Mouse (Mus musculus) embryo, embryonic 10 days (tissue): ENCODE data around the gene B3galnt2.
"Not testable (repeated sequence)": the region's sequence is repeated elsewhere in the genome, so short reads cannot be mapped to it uniquely, and the experiment has no call there.

Source experiments
- DNase-seq: peaks from one replicate; pipeline ENCODE4 v3.0.0-alpha.2; 2015; ENCODE audit warnings: low spot score

The B3galnt2 gene

GRCm38 (mm10) chr13:13953874-13954832 lies at the start of gene B3galnt2:
B3galnt2 (plus strand) TSS chr13:13954469.
- peak; percentile 100 for DNase-seq

DNA sequence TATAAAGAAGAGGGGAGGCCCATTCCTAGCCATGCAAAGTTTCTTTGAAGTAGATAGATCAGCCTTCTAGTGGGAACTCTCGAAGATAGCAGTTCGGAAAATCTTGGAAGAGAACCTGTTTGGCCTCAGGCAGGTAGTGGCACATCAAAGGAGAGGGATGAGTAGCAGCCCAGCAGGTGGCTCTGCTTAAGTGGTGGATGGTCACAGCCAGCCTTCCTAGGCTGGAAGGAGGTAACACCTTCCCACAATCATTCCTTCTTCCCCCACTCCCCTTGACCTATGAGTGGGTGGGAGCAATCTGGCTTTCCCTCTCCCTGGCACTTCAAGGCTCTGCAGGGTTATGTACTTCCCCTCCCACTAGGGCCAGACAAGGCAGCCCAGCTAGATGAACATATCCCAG lies 42.9 kb upstream of the B3galnt2 start:
- DNase-seq, result no peak

GRCm38 (mm10) chr13:13919396-13919795 lies 34.9 kb upstream of the B3galnt2 start:
- DNase-seq, result no peak

DNA sequence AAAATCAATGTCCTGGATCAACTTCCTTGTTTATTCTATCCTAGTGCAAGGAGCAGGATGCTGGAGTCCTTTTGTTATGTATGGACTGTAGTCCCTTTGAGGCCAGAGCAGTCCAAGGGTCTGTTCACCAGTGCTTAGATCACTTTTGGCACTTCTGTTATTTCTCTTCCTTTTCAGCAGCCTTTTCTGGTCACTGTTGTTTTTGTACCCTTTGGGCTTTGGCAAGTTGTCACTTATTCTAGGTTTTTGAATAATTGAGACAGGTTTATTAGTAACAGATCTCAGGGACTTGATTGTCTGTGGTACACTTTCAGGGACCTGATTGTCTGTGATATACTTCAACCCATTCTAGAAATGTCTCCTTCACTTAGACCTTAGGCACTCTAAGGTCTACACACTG lies 31.7 kb upstream of the B3galnt2 start:
- DNase-seq, result no peak

GRCm38 (mm10) chr13:13929982-13930381 lies 24.3 kb upstream of the B3galnt2 start:
- DNase-seq, result no peak

GRCm38 (mm10) chr13:13954931-13955330 lies 662 bp downstream of the B3galnt2 start:
- peak; percentile 62 for DNase-seq

DNA sequence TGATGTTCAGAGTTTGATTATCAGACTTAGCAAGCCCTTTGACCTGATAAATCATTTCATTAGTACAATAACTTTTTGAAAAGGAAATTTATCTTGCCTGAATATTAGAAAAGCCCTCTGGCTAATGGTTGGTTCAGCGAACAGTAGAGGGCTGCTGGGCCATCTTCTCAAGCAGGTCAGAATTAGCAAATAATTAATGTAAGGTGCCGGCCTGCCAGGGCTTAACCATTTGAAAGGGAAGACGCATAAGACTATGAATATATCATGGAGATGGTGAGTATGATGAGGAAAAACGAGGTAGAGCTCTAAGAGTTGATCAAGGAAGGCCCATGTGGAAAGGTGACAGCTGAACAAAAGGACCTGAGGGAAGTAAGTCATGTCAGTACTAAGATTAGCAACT lies 2.4 kb downstream of the B3galnt2 start:
- no peak for DNase-seq

DNA sequence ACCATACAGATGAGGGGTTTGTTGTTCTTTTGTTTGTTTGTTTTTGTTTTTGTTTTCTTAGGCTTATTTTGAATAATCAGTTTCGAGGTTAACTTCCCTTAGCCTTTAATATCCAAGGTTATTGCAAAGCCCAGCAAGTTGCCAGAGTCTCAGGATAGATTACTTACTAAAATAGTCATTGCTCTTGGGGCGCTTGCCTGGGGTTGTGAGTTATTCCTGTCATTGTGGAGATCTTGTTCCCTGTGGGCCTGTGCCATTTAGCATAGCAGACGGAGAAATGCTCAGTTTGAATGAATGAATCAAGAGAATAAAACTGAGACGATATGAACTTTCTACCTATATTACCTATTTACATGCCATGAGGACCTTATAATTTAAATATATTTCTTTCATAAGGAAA lies 5.9 kb downstream of the B3galnt2 start:
- DNase-seq, result peak; percentile 1

DNA sequence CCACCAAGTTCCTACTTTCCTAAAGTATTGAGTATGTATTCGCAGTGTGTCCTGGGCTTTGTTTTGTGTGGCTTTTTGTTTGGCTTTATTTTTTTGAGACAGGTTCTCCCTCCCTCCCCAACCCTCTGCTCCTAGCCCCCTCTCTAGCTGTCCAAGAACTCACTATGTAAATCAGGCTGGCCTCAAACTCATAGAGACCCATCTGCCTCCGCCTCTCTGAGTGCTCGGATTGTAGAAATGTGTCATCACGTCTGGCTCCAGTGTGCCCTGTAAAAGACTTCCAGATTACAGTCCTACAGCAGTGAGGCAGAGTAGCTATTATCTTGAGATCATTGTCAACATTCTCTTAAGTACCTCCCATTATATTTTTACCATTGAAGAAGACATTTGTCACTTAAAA lies 6.8 kb downstream of the B3galnt2 start:
- no peak for DNase-seq

DNA sequence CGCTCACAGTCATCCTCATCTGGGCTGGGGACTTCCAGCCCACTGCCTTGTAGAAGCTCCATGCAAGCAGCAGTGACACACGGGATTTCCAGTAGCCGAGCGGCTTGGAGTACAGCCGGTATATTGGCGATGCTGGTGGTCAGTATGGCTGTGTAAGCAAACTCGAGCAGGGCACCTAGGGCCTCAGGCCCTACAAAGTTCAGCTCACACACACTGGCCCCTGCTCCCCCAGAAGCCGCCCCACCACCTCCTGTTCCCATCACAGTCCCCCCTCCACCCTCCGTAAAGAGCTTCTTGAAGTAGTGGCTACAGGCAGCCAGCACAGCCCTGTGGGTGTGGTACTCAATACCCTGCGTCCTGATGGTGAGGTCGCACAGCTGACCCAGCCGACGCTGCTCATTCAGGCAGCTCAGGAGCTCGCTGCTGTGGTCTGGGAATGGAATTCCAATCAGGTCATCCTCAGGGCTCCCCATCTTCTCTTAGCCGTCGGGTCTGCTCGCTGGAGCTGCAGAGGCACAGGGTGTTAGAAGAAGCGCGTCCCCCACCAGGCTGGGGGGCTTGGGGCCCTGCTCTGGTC lies 11.2 kb downstream of the B3galnt2 start:
- peak; percentile 18 for DNase-seq

DNA sequence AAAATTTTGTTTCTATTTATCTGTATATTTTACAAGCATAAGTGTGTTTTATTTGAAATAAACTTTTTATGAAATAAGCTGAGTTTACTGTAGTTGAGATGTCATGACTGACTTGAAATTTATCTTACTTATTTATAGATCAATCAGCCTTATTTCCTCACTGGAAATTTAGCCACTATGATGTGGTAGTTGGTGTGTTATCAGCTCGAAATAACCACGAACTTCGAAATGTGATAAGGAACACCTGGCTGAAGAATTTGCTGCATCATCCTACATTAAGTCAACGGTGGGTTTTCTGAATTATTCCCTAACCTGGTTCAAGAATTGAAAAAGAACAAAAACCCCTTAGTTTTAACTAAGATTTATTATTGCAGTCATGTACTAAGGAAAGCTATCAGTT lies 11.9 kb downstream of the B3galnt2 start:
- DNase-seq, result no peak

- no peak for DNase-seq
These were observed 14.4 kb downstream of the B3galnt2 start for GRCm38 (mm10) chr13:13968629-13969111.

GRCm38 (mm10) chr13:13969796-13970195 lies 15.5 kb downstream of the B3galnt2 start:
- no peak for DNase-seq

- DNase-seq, result not testable (repeated sequence)
These were observed 27.6 kb downstream of the B3galnt2 start for GRCm38 (mm10) chr13:13981842-13982241.

GRCm38 (mm10) chr13:13983523-13983922 lies 29.3 kb downstream of the B3galnt2 start:
- no peak for DNase-seq

DNA sequence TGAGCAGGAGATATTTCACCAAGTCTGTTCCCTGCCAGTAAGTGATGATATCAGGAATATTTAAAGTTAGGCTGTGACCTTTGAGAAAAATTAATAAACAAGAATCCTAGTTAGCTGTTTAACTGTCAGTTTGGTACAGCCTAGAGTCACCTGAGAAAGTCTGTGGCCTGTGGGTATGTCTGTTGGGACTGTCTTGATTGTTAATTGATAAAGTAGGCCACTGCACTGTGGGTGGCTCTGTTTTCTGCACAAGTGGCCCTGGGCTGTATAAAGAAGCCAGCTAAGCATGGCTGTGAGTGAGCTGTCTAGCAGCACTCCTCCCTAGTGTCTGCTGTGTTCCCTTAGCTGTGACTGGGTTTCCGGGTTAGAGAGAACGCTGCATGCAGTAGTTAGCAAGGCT lies 34.9 kb downstream of the B3galnt2 start:
- no peak for DNase-seq

GRCm38 (mm10) chr13:13990391-13990790 lies 36.1 kb downstream of the B3galnt2 start:
- peak; percentile 57 for DNase-seq

DNA sequence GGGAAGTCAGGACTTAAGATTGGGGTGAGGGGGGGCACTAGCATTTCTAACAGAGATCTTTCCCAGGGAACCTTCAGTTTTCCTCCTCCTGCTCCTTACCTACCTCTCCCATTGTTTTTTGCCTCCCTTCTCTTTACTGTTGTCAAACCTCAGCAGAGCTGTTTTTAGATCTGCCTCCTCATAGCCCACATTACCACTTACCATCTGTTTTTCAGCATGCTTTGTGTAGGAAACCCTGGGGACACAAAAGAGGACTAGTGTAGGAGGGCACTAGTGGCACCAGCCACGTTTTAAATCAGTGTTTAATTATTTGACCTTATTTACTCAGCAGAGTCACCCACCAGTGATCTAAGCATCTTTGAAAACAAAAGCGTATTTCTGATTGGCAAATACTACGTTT lies 38.8 kb downstream of the B3galnt2 start:
- DNase-seq, result no peak

GRCm38 (mm10) chr13:13995046-13995445 lies 40.8 kb downstream of the B3galnt2 start:
- no peak for DNase-seq

- no peak for DNase-seq
These were observed 43.2 kb downstream of the B3galnt2 start for GRCm38 (mm10) chr13:13997476-13997875.

GRCm38 (mm10) chr13:14002706-14003105 lies 48.4 kb downstream of the B3galnt2 start:
- no peak for DNase-seq

DNA sequence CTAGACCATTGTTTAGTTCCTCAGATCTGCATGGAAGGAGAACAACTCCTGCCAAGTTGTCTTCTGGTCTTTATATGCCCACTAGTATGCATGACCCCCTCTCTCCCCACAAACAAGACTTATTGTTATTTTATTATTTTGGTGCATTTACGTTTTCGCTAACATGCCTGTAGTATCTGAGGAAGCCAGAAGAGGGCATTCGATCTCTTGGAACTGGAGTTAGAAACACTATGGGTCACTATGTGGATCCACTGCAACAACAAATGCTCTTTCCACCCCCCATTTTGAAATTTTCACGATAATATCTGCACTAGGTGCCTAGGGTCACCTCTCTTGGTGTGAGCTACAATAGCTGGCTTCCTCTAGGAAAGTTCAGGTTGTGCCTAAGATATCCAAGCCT lies 49.8 kb downstream of the B3galnt2 start:
- DNase-seq, result no peak

- no peak for DNase-seq
These were observed 50.7 kb downstream of the B3galnt2 start for GRCm38 (mm10) chr13:14004999-14005398.
